Mouse (Mus musculus): Measurements from ENCODE around the gene Vangl1. TPM values are rescaled to one million over a fixed set of nuclear protein-coding genes. Genes with fewer than 3 reads are reported as not detected.

The Vangl1 gene
- polyA plus RNA-seq, 1 experiment from 2014 or later: 13.4 TPM

DNA sequence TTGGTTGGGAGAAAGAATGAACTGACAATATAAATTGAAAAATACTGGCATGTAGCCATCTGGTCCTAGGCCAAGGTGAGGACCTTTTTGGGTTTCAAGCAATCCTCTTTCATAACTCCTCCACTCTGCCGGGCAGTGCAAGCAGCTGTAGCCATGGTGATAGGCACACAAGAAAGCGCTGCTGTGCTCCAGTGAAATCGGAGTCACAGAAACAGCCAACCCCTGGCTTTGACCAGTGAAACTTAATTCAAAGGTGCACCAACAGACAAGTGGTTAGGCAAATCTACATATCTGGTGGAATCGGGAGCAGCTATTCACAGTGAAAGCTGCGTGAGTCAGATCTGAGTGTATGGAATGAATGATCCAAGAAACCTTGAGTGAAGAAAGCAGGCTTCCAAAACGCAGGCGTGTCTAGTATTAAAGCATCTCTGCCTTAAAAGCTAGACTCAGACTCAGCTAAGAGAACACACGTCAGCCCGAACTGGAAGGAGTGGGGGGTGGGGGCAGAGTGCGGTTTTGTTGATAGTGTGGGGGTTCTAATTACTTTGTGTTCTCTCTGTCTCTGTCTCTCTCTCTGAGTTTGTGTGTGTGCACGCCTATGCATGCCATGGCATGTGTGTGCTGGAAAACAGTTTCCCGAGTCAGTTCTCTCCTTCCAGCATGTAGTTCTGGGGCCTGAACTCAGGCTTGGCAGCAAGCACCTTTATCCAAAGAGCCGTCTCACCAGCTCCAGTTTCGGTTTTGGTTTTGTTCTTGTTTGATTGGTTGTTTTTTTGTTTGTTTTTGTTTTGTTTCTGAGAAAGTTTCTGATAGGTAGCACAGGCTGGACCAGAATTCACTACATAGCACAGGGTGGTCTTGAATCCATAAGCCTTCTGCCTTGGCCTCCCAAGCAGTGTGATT is 44.8 kb downstream of the Vangl1 start:
- DNase-seq (ENCODE audit: low spot score): no peak
- no peaks in the 10 kb centered on the region for H3K27me3 ChIP-seq (ENCODE audit: control insufficient read depth, insufficient read depth, low read length)
- 91% methylated on average over 14 of the region's 14 CpGs for WGBS
- no peak overlapping the region for H3K9ac ChIP-seq (ENCODE audit: low read length)
- no peaks in the 10 kb centered on the region for H3K4me1 ChIP-seq (ENCODE audit: control insufficient read depth, insufficient read depth, low read length)
- no peak overlapping the region for H3K27ac ChIP-seq (ENCODE audit: low read depth, low read length)
- H3K36me3 ChIP-seq (ENCODE audit: control insufficient read depth, insufficient read depth, low read length): no peaks in the 10 kb centered on the region; the same call in 1 of the 2 replicates
- H3K4me3 ChIP-seq (ENCODE audit: low read depth, low read length): no peak overlapping the region
- ATAC-seq (ENCODE audit: insufficient read depth, low FRiP score, low TSS enrichment): no peak
- H3K4me2 ChIP-seq (ENCODE audit: low read depth): no peak overlapping the region
- no peaks in the 10 kb centered on the region for H3K9me3 ChIP-seq (ENCODE audit: control insufficient read depth, low read length)

DNA sequence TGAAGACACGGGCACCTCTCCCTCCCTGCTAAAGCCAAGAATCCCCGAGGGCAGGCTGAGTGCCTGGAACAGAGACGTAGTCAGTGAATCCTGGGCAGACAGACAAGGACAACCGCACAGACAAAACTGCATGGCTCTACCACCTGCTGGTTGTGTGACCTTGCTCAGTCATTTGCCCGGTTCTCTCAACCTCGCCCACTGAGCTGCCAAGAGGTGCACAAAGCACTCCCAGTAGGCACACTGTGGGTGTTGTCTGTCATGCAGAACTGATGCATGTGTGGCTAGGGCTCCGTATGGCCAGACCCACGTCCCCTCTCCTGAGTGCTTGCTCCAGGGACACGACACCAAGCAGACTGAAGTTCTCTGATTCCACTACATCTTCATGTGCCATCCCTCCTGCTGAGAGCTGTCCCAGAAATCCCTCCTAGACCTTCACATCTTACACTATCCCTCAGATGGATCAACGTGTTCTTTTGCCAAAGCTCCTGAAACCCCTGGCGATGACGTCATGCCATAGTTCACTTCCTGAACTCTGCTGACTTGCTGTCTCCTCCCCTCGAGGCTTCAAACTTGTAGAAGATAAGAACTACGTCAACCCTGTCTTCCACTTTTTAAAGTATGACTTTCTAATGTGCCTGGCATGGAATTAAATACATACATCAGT is 45.6 kb downstream of the Vangl1 start:
- H3K9me3 ChIP-seq (ENCODE audit: control insufficient read depth, low read length): no peaks in the 10 kb centered on the region
- H3K9ac ChIP-seq (ENCODE audit: low read length): no peak overlapping the region
- H3K4me2 ChIP-seq (ENCODE audit: low read depth): no peak overlapping the region
- no peak overlapping the region for H3K4me3 ChIP-seq (ENCODE audit: low read depth, low read length)
- ATAC-seq (ENCODE audit: insufficient read depth, low FRiP score, low TSS enrichment): no peak
- H3K36me3 ChIP-seq (ENCODE audit: control insufficient read depth, insufficient read depth, low read length): no peaks in the 10 kb centered on the region; the same call in 1 of the 2 replicates
- DNase-seq (ENCODE audit: low spot score): no peak
- no peaks in the 10 kb centered on the region for H3K27me3 ChIP-seq (ENCODE audit: control insufficient read depth, insufficient read depth, low read length)
- 88% methylated on average over 14 of the region's 14 CpGs for WGBS
- no peak overlapping the region for H3K27ac ChIP-seq (ENCODE audit: low read depth, low read length)
- no peaks in the 10 kb centered on the region for H3K4me1 ChIP-seq (ENCODE audit: control insufficient read depth, insufficient read depth, low read length)

DNA sequence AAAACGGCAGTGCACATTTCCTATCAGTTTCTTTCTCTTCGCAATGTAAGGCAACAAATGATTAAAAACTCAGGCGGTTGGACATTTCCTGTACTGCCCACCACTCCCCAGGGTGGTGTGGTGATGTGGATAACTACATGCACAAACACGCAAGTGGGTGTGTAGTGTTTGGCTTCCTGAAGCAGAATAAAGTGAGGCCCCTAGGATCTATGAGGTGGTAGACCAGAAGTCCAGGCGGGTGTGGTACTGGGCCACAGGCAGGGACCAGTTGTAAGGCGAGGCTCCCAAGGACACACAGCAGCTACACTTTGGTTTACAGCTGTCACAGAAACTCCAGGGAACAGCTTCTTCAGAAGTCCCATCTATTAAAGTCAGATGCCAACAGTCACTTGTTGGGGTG is 46.8 kb downstream of the Vangl1 start:
- ATAC-seq (ENCODE audit: insufficient read depth, low FRiP score, low TSS enrichment) (no peak), DNase-seq (ENCODE audit: low spot score) (no peak)
- Histone ChIP-seq H3K9me3 (ENCODE audit: control insufficient read depth, low read length) (no peaks in the 10 kb centered on the region), H3K4me1 (ENCODE audit: control insufficient read depth, insufficient read depth, low read length) (no peaks in the 10 kb centered on the region), H3K27me3 (ENCODE audit: control insufficient read depth, insufficient read depth, low read length) (no peaks in the 10 kb centered on the region), H3K9ac (ENCODE audit: low read length) (no peak overlapping the region), H3K4me3 (ENCODE audit: low read depth, low read length) (no peak overlapping the region), H3K27ac (ENCODE audit: low read depth, low read length) (no peak overlapping the region), H3K36me3 (ENCODE audit: control insufficient read depth, insufficient read depth, low read length) (no peaks in the 10 kb centered on the region; the same call in 1 of the 2 replicates), H3K4me2 (ENCODE audit: low read depth) (no peak overlapping the region)
- WGBS: 92% methylated on average over 6 of the region's 6 CpGs

DNA sequence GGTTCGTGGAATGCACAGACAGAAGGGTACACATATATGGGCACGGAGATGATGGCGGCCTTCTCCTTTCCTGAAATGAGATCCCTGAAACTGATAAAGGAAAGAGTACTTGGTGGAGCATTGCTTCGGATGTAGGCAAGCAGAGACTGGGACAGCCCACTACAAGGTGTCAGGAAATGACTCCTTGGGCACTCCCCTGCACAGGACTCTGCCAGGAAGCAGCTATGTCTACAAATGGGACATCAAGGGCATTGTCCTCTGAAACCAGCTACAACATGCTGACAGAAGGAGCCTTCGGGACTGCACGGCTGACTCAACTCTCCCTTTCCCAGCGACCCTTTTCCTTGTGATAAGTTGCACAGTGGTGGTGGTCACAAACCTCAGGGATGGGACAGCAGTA is 47.8 kb downstream of the Vangl1 start:
- Histone ChIP-seq H3K36me3 (ENCODE audit: control insufficient read depth, insufficient read depth, low read length) (no peaks in the 10 kb centered on the region; the same call in 1 of the 2 replicates), H3K4me3 (ENCODE audit: low read depth, low read length) (no peak overlapping the region), H3K4me2 (ENCODE audit: low read depth) (no peak overlapping the region), H3K27me3 (ENCODE audit: control insufficient read depth, insufficient read depth, low read length) (no peaks in the 10 kb centered on the region), H3K27ac (ENCODE audit: low read depth, low read length) (no peak overlapping the region), H3K9ac (ENCODE audit: low read length) (no peak overlapping the region), H3K9me3 (ENCODE audit: control insufficient read depth, low read length) (no peaks in the 10 kb centered on the region), H3K4me1 (ENCODE audit: control insufficient read depth, insufficient read depth, low read length) (no peaks in the 10 kb centered on the region)
- 88% methylated on average over 7 of the region's 7 CpGs for WGBS
- no peak for DNase-seq (ENCODE audit: low spot score)
- no peak for ATAC-seq (ENCODE audit: insufficient read depth, low FRiP score, low TSS enrichment)

DNA sequence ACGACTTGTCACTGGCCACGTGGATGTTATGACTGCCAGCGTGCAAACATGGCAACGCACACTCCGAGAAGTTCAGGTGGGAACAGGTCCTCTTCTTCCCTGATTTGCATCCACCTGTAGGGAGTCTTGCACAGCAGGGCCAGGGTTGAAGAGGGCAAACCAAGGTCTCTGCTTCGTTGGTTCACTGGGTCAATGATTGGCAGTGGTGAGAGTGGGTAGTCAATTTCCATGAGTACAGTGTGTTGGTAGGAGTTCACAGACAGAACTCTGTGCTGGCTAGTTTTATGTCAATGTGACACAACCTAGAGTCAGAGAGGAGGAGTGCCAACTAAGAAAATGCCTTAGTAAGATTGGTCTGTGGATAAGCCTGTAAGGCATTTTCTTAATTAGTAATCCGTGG is 50.4 kb downstream of the Vangl1 start:
- WGBS: 86% methylated on average over 7 of the region's 7 CpGs
- DNase-seq (ENCODE audit: low spot score) (no peak), ATAC-seq (ENCODE audit: insufficient read depth, low FRiP score, low TSS enrichment) (no peak)
- Histone ChIP-seq H3K9ac (ENCODE audit: low read length) (no peak overlapping the region), H3K4me3 (ENCODE audit: low read depth, low read length) (no peak overlapping the region), H3K27ac (ENCODE audit: low read depth, low read length) (no peak overlapping the region), H3K27me3 (ENCODE audit: control insufficient read depth, insufficient read depth, low read length) (no peaks in the 10 kb centered on the region), H3K4me1 (ENCODE audit: control insufficient read depth, insufficient read depth, low read length) (peaks cover 4% of the 10 kb centered on the region; the same call in 1 of the 2 replicates), H3K9me3 (ENCODE audit: control insufficient read depth, low read length) (no peaks in the 10 kb centered on the region), H3K4me2 (ENCODE audit: low read depth) (no peak overlapping the region), H3K36me3 (ENCODE audit: control insufficient read depth, insufficient read depth, low read length) (no peaks in the 10 kb centered on the region; the same call in 1 of the 2 replicates)

DNA sequence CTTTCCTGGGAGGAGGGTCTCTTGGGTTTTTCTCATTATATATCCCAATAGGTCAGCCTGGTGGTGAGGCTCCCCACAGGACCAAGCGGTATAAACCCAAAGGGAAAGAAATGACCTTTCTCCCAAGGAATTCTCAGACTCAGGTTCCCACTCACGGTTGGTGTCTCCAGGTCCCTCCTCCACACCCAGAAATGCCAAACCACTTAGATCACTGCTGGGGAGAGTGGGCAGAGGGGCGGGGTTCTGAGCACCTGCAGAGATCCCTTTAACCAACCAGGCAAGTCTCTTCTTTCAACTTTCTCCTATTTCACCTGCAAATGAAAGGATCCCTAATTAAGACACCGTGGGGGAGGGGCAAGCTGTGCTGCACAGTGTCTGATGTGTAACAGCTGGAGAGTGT is 51.6 kb downstream of the Vangl1 start:
- WGBS: 14% methylated on average over 4 of the region's 4 CpGs
- DNase-seq (ENCODE audit: low spot score): no peak
- H3K9me3 ChIP-seq (ENCODE audit: control insufficient read depth, low read length): no peaks in the 10 kb centered on the region
- no peak overlapping the region for H3K27ac ChIP-seq (ENCODE audit: low read depth, low read length)
- H3K36me3 ChIP-seq (ENCODE audit: control insufficient read depth, insufficient read depth, low read length): no peaks in the 10 kb centered on the region; the same call in 1 of the 2 replicates
- no peak for ATAC-seq (ENCODE audit: insufficient read depth, low FRiP score, low TSS enrichment)
- no peaks in the 10 kb centered on the region for H3K27me3 ChIP-seq (ENCODE audit: control insufficient read depth, insufficient read depth, low read length)
- H3K4me2 ChIP-seq (ENCODE audit: low read depth): no peak overlapping the region
- no peak overlapping the region for H3K4me3 ChIP-seq (ENCODE audit: low read depth, low read length)
- H3K4me1 ChIP-seq (ENCODE audit: control insufficient read depth, insufficient read depth, low read length): peaks cover 4% of the 10 kb centered on the region; the same call in 1 of the 2 replicates
- H3K9ac ChIP-seq (ENCODE audit: low read length): no peak overlapping the region

DNA sequence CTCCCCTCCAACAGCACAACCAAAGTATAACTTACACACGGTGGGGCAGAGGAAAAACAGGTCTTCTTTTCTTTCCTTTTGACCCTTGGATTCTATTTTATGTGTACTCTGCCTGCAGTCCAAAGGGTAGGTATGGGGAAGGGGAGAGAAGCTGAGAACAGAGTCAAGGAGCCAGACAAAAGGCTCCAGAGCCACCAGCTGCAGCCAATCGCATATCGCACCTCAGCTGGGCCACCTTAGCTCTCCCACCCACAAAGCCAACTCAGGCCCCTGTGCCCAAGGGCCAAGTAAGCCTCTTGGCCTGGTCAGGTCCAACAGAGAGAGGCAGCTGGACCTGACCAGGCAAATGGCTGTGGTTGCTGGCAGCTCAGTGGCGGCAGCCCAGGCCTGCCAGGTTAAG is 52.0 kb downstream of the Vangl1 start:
- Histone ChIP-seq H3K36me3 (ENCODE audit: control insufficient read depth, insufficient read depth, low read length) (no peaks in the 10 kb centered on the region), H3K9ac (ENCODE audit: low read length) (no peak overlapping the region), H3K9me3 (ENCODE audit: control insufficient read depth, low read length) (no peaks in the 10 kb centered on the region), H3K4me1 (ENCODE audit: control insufficient read depth, insufficient read depth, low read length) (peaks cover 4% of the 10 kb centered on the region; the same call in 1 of the 2 replicates), H3K4me3 (ENCODE audit: low read depth, low read length) (no peak overlapping the region), H3K27ac (ENCODE audit: low read depth, low read length) (no peak overlapping the region), H3K27me3 (ENCODE audit: control insufficient read depth, insufficient read depth, low read length) (no peaks in the 10 kb centered on the region), H3K4me2 (ENCODE audit: low read depth) (no peak overlapping the region)
- WGBS: 33% methylated on average over 4 of the region's 4 CpGs
- no peak for ATAC-seq (ENCODE audit: insufficient read depth, low FRiP score, low TSS enrichment)
- DNase-seq (ENCODE audit: low spot score): no peak

DNA sequence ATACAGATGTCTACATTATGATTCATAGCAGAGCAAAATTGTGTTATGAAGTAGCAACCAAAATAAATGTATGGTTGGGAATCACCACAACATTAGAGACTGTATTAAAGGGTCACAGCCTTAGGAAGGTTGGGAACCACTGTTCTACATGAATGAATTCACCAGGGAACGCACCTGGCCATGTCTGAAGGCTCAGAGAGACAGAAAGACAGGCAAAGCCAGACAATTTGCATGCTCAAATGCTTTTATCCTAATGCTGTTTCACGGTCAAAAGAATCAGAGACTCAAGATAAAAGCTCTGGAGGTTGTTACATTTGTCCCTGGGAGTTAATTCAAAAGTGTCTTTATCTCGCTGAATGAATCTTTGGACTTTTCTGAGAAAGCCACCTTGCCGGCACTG is 52.6 kb downstream of the Vangl1 start:
- H3K36me3 ChIP-seq (ENCODE audit: control insufficient read depth, insufficient read depth, low read length): no peaks in the 10 kb centered on the region
- no peak overlapping the region for H3K4me3 ChIP-seq (ENCODE audit: low read depth, low read length)
- 64% methylated on average over 4 of the region's 4 CpGs for WGBS
- no peaks in the 10 kb centered on the region for H3K9me3 ChIP-seq (ENCODE audit: control insufficient read depth, low read length)
- H3K4me2 ChIP-seq (ENCODE audit: low read depth): no peak overlapping the region
- peaks cover 4% of the 10 kb centered on the region for H3K4me1 ChIP-seq (ENCODE audit: control insufficient read depth, insufficient read depth, low read length)
- no peak overlapping the region for H3K27ac ChIP-seq (ENCODE audit: low read depth, low read length)
- no peaks in the 10 kb centered on the region for H3K27me3 ChIP-seq (ENCODE audit: control insufficient read depth, insufficient read depth, low read length)
- H3K9ac ChIP-seq (ENCODE audit: low read length): no peak overlapping the region
- ATAC-seq (ENCODE audit: insufficient read depth, low FRiP score, low TSS enrichment): no peak
- no peak for DNase-seq (ENCODE audit: low spot score)
